Mouse (Mus musculus): ENCODE data around the gene Efna2. TPM values are rescaled to one million over a fixed set of nuclear protein-coding genes. Genes with fewer than 3 reads are reported as not detected.

The Efna2 gene
- total RNA-seq, 1 experiment from 2014 or later = not detected

- ATAC-seq (replicated peaks in 1 of 2; ENCODE audit: insufficient read depth in 1 of 2, low FRiP score in 2 of 2, low TSS enrichment in 1 of 2, low read depth in 1 of 2, poor library complexity in 2 of 2, severe bottlenecking in 2 of 2) = no peak
Measured at GRCm38 (mm10) chr10:80150226-80151210, 28.8 kb upstream of the Efna2 start.

GRCm38 (mm10) chr10:80151211-80152034 is 27.9 kb upstream of the Efna2 start:
- no peak for ATAC-seq (replicated peaks in 1 of 2; ENCODE audit: insufficient read depth in 1 of 2, low FRiP score in 2 of 2, low TSS enrichment in 1 of 2, low read depth in 1 of 2, poor library complexity in 2 of 2, severe bottlenecking in 2 of 2)

GRCm38 (mm10) chr10:80152071-80152872 is 27.0 kb upstream of the Efna2 start:
- ATAC-seq (replicated peaks in 1 of 2; ENCODE audit: insufficient read depth in 1 of 2, low FRiP score in 2 of 2, low TSS enrichment in 1 of 2, low read depth in 1 of 2, poor library complexity in 2 of 2, severe bottlenecking in 2 of 2) = no peak

- ATAC-seq (replicated peaks in 1 of 2; ENCODE audit: insufficient read depth in 1 of 2, low FRiP score in 2 of 2, low TSS enrichment in 1 of 2, low read depth in 1 of 2, poor library complexity in 2 of 2, severe bottlenecking in 2 of 2) = no peak
Measured at GRCm38 (mm10) chr10:80152873-80153260, 26.4 kb upstream of the Efna2 start.

GRCm38 (mm10) chr10:80153713-80154112 is 25.6 kb upstream of the Efna2 start:
- no peak for ATAC-seq (replicated peaks in 1 of 2; ENCODE audit: insufficient read depth in 1 of 2, low FRiP score in 2 of 2, low TSS enrichment in 1 of 2, low read depth in 1 of 2, poor library complexity in 2 of 2, severe bottlenecking in 2 of 2)

- ATAC-seq (replicated peaks in 1 of 2; ENCODE audit: insufficient read depth in 1 of 2, low FRiP score in 2 of 2, low TSS enrichment in 1 of 2, low read depth in 1 of 2, poor library complexity in 2 of 2, severe bottlenecking in 2 of 2) = no peak
Measured at GRCm38 (mm10) chr10:80154384-80154783, 24.9 kb upstream of the Efna2 start.

- no peak for ATAC-seq (replicated peaks in 1 of 2; ENCODE audit: insufficient read depth in 1 of 2, low FRiP score in 2 of 2, low TSS enrichment in 1 of 2, low read depth in 1 of 2, poor library complexity in 2 of 2, severe bottlenecking in 2 of 2)
Measured at GRCm38 (mm10) chr10:80155277-80155676, 24.0 kb upstream of the Efna2 start.

GRCm38 (mm10) chr10:80156002-80156751 is 23.1 kb upstream of the Efna2 start:
- ATAC-seq (replicated peaks in 1 of 2; ENCODE audit: insufficient read depth in 1 of 2, low FRiP score in 2 of 2, low TSS enrichment in 1 of 2, low read depth in 1 of 2, poor library complexity in 2 of 2, severe bottlenecking in 2 of 2) = no peak

GRCm38 (mm10) chr10:80156752-80157053 is 22.6 kb upstream of the Efna2 start:
- ATAC-seq (replicated peaks in 1 of 2; ENCODE audit: insufficient read depth in 1 of 2, low FRiP score in 2 of 2, low TSS enrichment in 1 of 2, low read depth in 1 of 2, poor library complexity in 2 of 2, severe bottlenecking in 2 of 2) = no peak

- ATAC-seq (replicated peaks in 1 of 2; ENCODE audit: insufficient read depth in 1 of 2, low FRiP score in 2 of 2, low TSS enrichment in 1 of 2, low read depth in 1 of 2, poor library complexity in 2 of 2, severe bottlenecking in 2 of 2) = no peak
Measured at GRCm38 (mm10) chr10:80157141-80157929, 21.9 kb upstream of the Efna2 start.

- ATAC-seq (replicated peaks in 1 of 2; ENCODE audit: insufficient read depth in 1 of 2, low FRiP score in 2 of 2, low TSS enrichment in 1 of 2, low read depth in 1 of 2, poor library complexity in 2 of 2, severe bottlenecking in 2 of 2) = peak; percentile 25 to 29; a peak in 3 of 4 replicates
Measured at GRCm38 (mm10) chr10:80158307-80158986, 20.8 kb upstream of the Efna2 start.

- 0 out of 4 replicates have a peak, but pooled peaks of 1 of the 2 experiments have one; percentile 2 for ATAC-seq (replicated peaks in 1 of 2; ENCODE audit: insufficient read depth in 1 of 2, low FRiP score in 2 of 2, low TSS enrichment in 1 of 2, low read depth in 1 of 2, poor library complexity in 2 of 2, severe bottlenecking in 2 of 2)
Measured at GRCm38 (mm10) chr10:80159021-80159560, 20.2 kb upstream of the Efna2 start.

- ATAC-seq (replicated peaks in 1 of 2; ENCODE audit: insufficient read depth in 1 of 2, low FRiP score in 2 of 2, low TSS enrichment in 1 of 2, low read depth in 1 of 2, poor library complexity in 2 of 2, severe bottlenecking in 2 of 2) = peak; percentile 77 to 81
Measured at GRCm38 (mm10) chr10:80159561-80160454, 19.5 kb upstream of the Efna2 start.

GRCm38 (mm10) chr10:80160455-80161371 is 18.6 kb upstream of the Efna2 start:
- no peak for ATAC-seq (replicated peaks in 1 of 2; ENCODE audit: insufficient read depth in 1 of 2, low FRiP score in 2 of 2, low TSS enrichment in 1 of 2, low read depth in 1 of 2, poor library complexity in 2 of 2, severe bottlenecking in 2 of 2)
